Comparison of ENCODE assay signal across 8 mouse cellular contexts in the genomic region with DNA sequence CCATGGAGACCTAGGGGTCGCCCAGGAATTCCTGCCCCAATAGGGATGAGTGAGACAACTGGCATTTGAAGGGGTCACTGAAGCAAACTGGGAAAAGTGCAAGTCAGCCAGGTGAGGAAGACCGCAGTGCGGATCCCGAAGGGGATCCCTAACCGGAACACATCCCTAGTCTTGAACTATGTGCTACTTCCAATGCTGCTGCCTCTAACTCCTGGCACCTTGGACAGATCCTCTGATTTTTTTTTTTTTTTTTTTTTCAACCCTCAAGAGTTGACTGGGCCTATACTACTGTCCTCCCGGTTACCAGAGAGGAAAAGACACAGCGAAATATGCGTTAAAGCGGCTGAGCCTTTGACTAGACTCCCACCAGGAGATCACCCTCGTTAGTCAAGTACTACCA. TPM values are rescaled to one million over a fixed set of nuclear protein-coding genes. Genes with fewer than 3 reads are reported as not detected.
DNase-seq lines count a peak whose midpoint lies in the region; ATAC-seq and TF ChIP-seq lines count a peak whose summit lies in the region.
"Had no signal": no experiment of that assay in that cellular context is flagged by ENCODE, and none has a peak within 500 bp of the region (broad histone marks: within the 10 kb centered on the region; RNA-seq: fewer than 3 reads in every experiment).

No protein-coding gene starts in this region.

- H3K4me1 ChIP-seq in lung, embryonic 14.5 days (ENCODE audit: insufficient read depth) = peaks cover 24% of the 10 kb centered on the region; the same call in 1 of the 2 replicates
- H3K4me1 ChIP-seq in forebrain, embryonic 11.5 days (replicated peaks; ENCODE audit: control insufficient read depth, insufficient read depth, low read length) = peaks cover 30% of the 10 kb centered on the region
- H3K4me1 ChIP-seq in limb, embryonic 12.5 days (replicated peaks) = peaks cover 49% of the 10 kb centered on the region
- H3K4me1 ChIP-seq in small intestine, adult 2 months (ENCODE audit: control insufficient read depth, insufficient read depth, insufficient read length, low read length) = no peaks in the 10 kb centered on the region; the same call in 1 of the 2 replicates

- no peak overlapping the region for H3K9ac ChIP-seq in lung, embryonic 14.5 days
- H3K9ac ChIP-seq in forebrain, embryonic 11.5 days (ENCODE audit: low read length) = no peak overlapping the region
- no peak overlapping the region for H3K9ac ChIP-seq in limb, embryonic 12.5 days (replicated peaks)

- peak overlapping the region; percentile 66 for H3K4me3 ChIP-seq in lung, embryonic 14.5 days (ENCODE audit: low read depth, low read length)
- H3K4me3 ChIP-seq in forebrain, embryonic 11.5 days (ENCODE audit: low read depth, low read length) = peak overlapping the region; percentile 73
- peak overlapping the region; percentile 66 for H3K4me3 ChIP-seq in limb, embryonic 12.5 days (replicated peaks)
- peak overlapping the region; percentile 67 for H3K4me3 ChIP-seq in small intestine, adult 2 months (ENCODE audit: low read depth, low read length)

- H3K27me3 ChIP-seq in lung, embryonic 14.5 days (ENCODE audit: insufficient read depth, low read length) = no peaks in the 10 kb centered on the region
- H3K27me3 ChIP-seq in forebrain, embryonic 11.5 days (ENCODE audit: control insufficient read depth, insufficient read depth, low read length) = no peaks in the 10 kb centered on the region
- no peaks in the 10 kb centered on the region for H3K27me3 ChIP-seq in limb, embryonic 12.5 days
- peaks cover 19% of the 10 kb centered on the region for H3K27me3 ChIP-seq in small intestine, adult 2 months (ENCODE audit: control insufficient read depth, insufficient read depth, low read length)

- peaks cover 24% of the 10 kb centered on the region for H3K36me3 ChIP-seq in lung, embryonic 14.5 days (ENCODE audit: insufficient read depth)
- H3K36me3 ChIP-seq in forebrain, embryonic 11.5 days (ENCODE audit: control insufficient read depth, insufficient read depth, low read length) = peaks cover 13% of the 10 kb centered on the region; the same call in 1 of the 2 replicates
- H3K36me3 ChIP-seq in limb, embryonic 12.5 days = peaks cover 25% of the 10 kb centered on the region
- H3K36me3 ChIP-seq in small intestine, adult 2 months (ENCODE audit: control insufficient read depth, insufficient read depth, low read length) = no peaks in the 10 kb centered on the region

- no peak for TF ChIP-seq CTCF in lung, embryonic 14.5 days (IDR thresholded peaks at IDR 0.05; ENCODE audit: low read depth)
- TF ChIP-seq CTCF in small intestine, adult 2 months (IDR thresholded peaks at IDR 0.05; ENCODE audit: extremely low read depth, insufficient read length, insufficient replicate concordance, low read depth, low read length) = no peak

- peak; percentile 23 for ATAC-seq in lung, embryonic 14.5 days (ENCODE audit: insufficient read depth)
- ATAC-seq in forebrain, embryonic 11.5 days (replicated peaks; ENCODE audit: low FRiP score) = no peak
- no peak; the same call in 1 of the 2 replicates for ATAC-seq in limb, embryonic 12.5 days (ENCODE audit: insufficient number of reproducible peaks, insufficient read depth, low FRiP score, low TSS enrichment, low read depth)

- no peak for TF ChIP-seq POLR2A in small intestine, adult 2 months (IDR thresholded peaks at IDR 0.05; ENCODE audit: low read depth, low read length)

- no peak overlapping the region; the same call in 1 of the 2 replicates for H3K27ac ChIP-seq in lung, embryonic 14.5 days (ENCODE audit: low read depth)
- peak overlapping the region; percentile 67; the same call in 1 of the 2 replicates for H3K27ac ChIP-seq in forebrain, embryonic 11.5 days (ENCODE audit: low read depth, low read length)
- peak overlapping the region; percentile 78 for H3K27ac ChIP-seq in limb, embryonic 12.5 days
- H3K27ac ChIP-seq in small intestine, adult 2 months (ENCODE audit: insufficient read depth, low read depth, low read length) = no peak overlapping the region

- DNase-seq in lung, embryonic 14.5 days = no peak
- no peak for DNase-seq in lung, postnatal 10 days
- no peak for DNase-seq in forebrain, embryonic 11.5 days (ENCODE audit: low spot score)
- no peak for DNase-seq in cerebellum, adult 9-11 months
- no peak for DNase-seq in retina, embryonic 14.5 days (ENCODE audit: low spot score)

- WGBS in lung, embryonic 14.5 days = 4% methylated on average over 10 of the region's 10 CpGs
- WGBS in forebrain, embryonic 11.5 days = 3% methylated on average over 10 of the region's 10 CpGs
- WGBS in limb, embryonic 12.5 days = 5% methylated on average over 10 of the region's 10 CpGs
- whole genome bisulfite sequencing in small intestine, adult 2 months = 21% methylated on average over 10 of the region's 10 CpGs

- no peaks in the 10 kb centered on the region for H3K9me3 ChIP-seq in lung, embryonic 14.5 days (ENCODE audit: low read depth, low read length)
- H3K9me3 ChIP-seq in forebrain, embryonic 11.5 days (ENCODE audit: control insufficient read depth, low read length) = no peaks in the 10 kb centered on the region
- no peaks in the 10 kb centered on the region for H3K9me3 ChIP-seq in limb, embryonic 12.5 days

- peak overlapping the region; percentile 84 for H3K4me2 ChIP-seq in lung, embryonic 14.5 days
- peak overlapping the region; percentile 85 for H3K4me2 ChIP-seq in forebrain, embryonic 11.5 days (ENCODE audit: low read depth, low read length, severe bottlenecking)
- H3K4me2 ChIP-seq in limb, embryonic 12.5 days = peak overlapping the region; percentile 89

RNA-seq across cellular contexts. Expression of a gene that starts 7.3 kb away (rescaled TPM):
- polyA plus RNA-seq in lung, embryonic 14.5 days (2014; fragmentation: Nextera tagmentation; extraction: Ambion mirVana) = 1.1 and 1.2 TPM in 2 replicates
- polyA plus RNA-seq in forebrain, embryonic 11.5 days (2014; fragmentation: Nextera tagmentation; extraction: Ambion mirVana) = 2.3 and 3.6 TPM in 2 replicates
- 3.0 and 3.3 TPM in 2 replicates for polyA plus RNA-seq in limb, embryonic 12.5 days (2016; fragmentation: Nextera tagmentation; extraction: Ambion mirVana)
- 3.5 and 7.4 TPM in 2 replicates for polyA plus RNA-seq in small intestine, adult 2 months (2012; rRNA removed)

RNA-seq across cellular contexts. Expression of a gene that starts 11.4 kb away (rescaled TPM):
- 6.2 TPM in 2 replicates for polyA plus RNA-seq in lung, embryonic 14.5 days (2014; fragmentation: Nextera tagmentation; extraction: Ambion mirVana)
- polyA plus RNA-seq in forebrain, embryonic 11.5 days (2014; fragmentation: Nextera tagmentation; extraction: Ambion mirVana) = 35.9 and 41.4 TPM in 2 replicates
- 29.4 and 34.8 TPM in 2 replicates for polyA plus RNA-seq in limb, embryonic 12.5 days (2016; fragmentation: Nextera tagmentation; extraction: Ambion mirVana)
- 4.7 and 5.3 TPM in 2 replicates for polyA plus RNA-seq in small intestine, adult 2 months (2012; rRNA removed)

RNA-seq across cellular contexts. Expression of a gene that starts 15.0 kb away (rescaled TPM):
- 15.3 and 16.6 TPM in 2 replicates for polyA plus RNA-seq in lung, embryonic 14.5 days (2014; fragmentation: Nextera tagmentation; extraction: Ambion mirVana)
- 16.1 and 16.4 TPM in 2 replicates for polyA plus RNA-seq in forebrain, embryonic 11.5 days (2014; fragmentation: Nextera tagmentation; extraction: Ambion mirVana)
- polyA plus RNA-seq in limb, embryonic 12.5 days (2016; fragmentation: Nextera tagmentation; extraction: Ambion mirVana) = 10.7 and 13.9 TPM in 2 replicates
- 12.3 and 15.6 TPM in 2 replicates for polyA plus RNA-seq in small intestine, adult 2 months (2012; rRNA removed)
- polyA plus RNA-seq: activated CD4-positive, CD25-positive, alpha-beta regulatory T cell, adult 4 months had no signal

RNA-seq across cellular contexts. Expression of a gene that starts 15.2 kb away (rescaled TPM):
- polyA plus RNA-seq in lung, embryonic 14.5 days (2014; fragmentation: Nextera tagmentation; extraction: Ambion mirVana) = 16.6 and 19.8 TPM in 2 replicates
- 18.2 and 22.9 TPM in 2 replicates for polyA plus RNA-seq in forebrain, embryonic 11.5 days (2014; fragmentation: Nextera tagmentation; extraction: Ambion mirVana)
- 17.1 and 17.6 TPM in 2 replicates for polyA plus RNA-seq in limb, embryonic 12.5 days (2016; fragmentation: Nextera tagmentation; extraction: Ambion mirVana)
- polyA plus RNA-seq in small intestine, adult 2 months (2012; rRNA removed) = 71.2 and 157 TPM in 2 replicates

RNA-seq across cellular contexts. Expression of a gene that starts 44.2 kb away (rescaled TPM):
- 19.9 and 22.0 TPM in 2 replicates for polyA plus RNA-seq in lung, embryonic 14.5 days (2014; fragmentation: Nextera tagmentation; extraction: Ambion mirVana)
- 24.0 and 25.5 TPM in 2 replicates for polyA plus RNA-seq in forebrain, embryonic 11.5 days (2014; fragmentation: Nextera tagmentation; extraction: Ambion mirVana)
- polyA plus RNA-seq in limb, embryonic 12.5 days (2016; fragmentation: Nextera tagmentation; extraction: Ambion mirVana) = 27.1 TPM in 2 replicates
- polyA plus RNA-seq in small intestine, adult 2 months (2012; rRNA removed) = 4.7 and 13.1 TPM in 2 replicates

Comparison
In these comparisons a context has a peak if more than half of its experiments do, and no peak if none do; other contexts are left out.
1. H3K27ac ChIP-seq: peak in forebrain, embryonic 11.5 days (single experiment) and limb, embryonic 12.5 days (single experiment); none in lung, embryonic 14.5 days (single experiment) and small intestine, adult 2 months (single experiment).
2. Peak in every context shown above with its lines, with median percentiles within 50 percentile points of each other: H3K4me2 ChIP-seq and H3K4me3 ChIP-seq.